In genomic region chr3:144578921-144579320, GRCm38 (mm10) we compare ENCODE assay signal across 29 mouse cellular contexts. TPM values are rescaled to one million over a fixed set of nuclear protein-coding genes. Genes with fewer than 3 reads are reported as not detected.
DNase-seq lines count a peak whose midpoint lies in the region; ATAC-seq and TF ChIP-seq lines count a peak whose summit lies in the region.
"Had no signal": no experiment of that assay in that cellular context is flagged by ENCODE, and none has a peak within 500 bp of the region (broad histone marks: within the 10 kb centered on the region; RNA-seq: fewer than 3 reads in every experiment).

No protein-coding gene starts in this region.

- no peak overlapping the region for H3K4me3 ChIP-seq in liver, adult 2 months (ENCODE audit: insufficient read depth, low read depth, low read length)
- no peak overlapping the region for H3K4me3 ChIP-seq in liver, postnatal 0 days (ENCODE audit: low read depth, low read length)
- no peak overlapping the region for H3K4me3 ChIP-seq in myocyte
- H3K4me3 ChIP-seq: embryonic facial prominence, embryonic 12.5 days; embryonic facial prominence, embryonic 15.5 days; erythroblast, embryonic 14.5 days; forebrain, embryonic 12.5 days; forebrain, embryonic 15.5 days; heart, adult 2 months; heart, embryonic 10.5 days; heart, embryonic 13.5 days had no signal

- H3K9me3 ChIP-seq in liver, postnatal 0 days (ENCODE audit: low read length): no peaks in the 10 kb centered on the region
- H3K9me3 ChIP-seq: embryonic facial prominence, embryonic 12.5 days; embryonic facial prominence, embryonic 15.5 days; forebrain, embryonic 12.5 days; forebrain, embryonic 15.5 days; G1E; heart, embryonic 10.5 days; heart, embryonic 13.5 days had no signal

- no peak for TF ChIP-seq POLR2A in liver, adult 2 months (IDR thresholded peaks at IDR 0.05; ENCODE audit: extremely low read depth, insufficient read depth, low read length)
- TF ChIP-seq POLR2A in myocyte (IDR thresholded peaks at IDR 0.05; ENCODE audit: insufficient read length, low read depth): no peak

- DNase-seq in liver, adult 2 months (ENCODE audit: extremely low read depth, low read depth, low spot score): no peak
- DNase-seq in liver, postnatal 0 days: no peak
- peak; percentile 79 for DNase-seq in NIH3T3 (ENCODE audit: low read depth)
- DNase-seq in embryo, embryonic 10 days (ENCODE audit: low spot score): no peak
- DNase-seq in lung, postnatal 10 days: no peak
- DNase-seq: adrenal gland, adult 8-10 months; adrenal gland, postnatal 25 days; cerebellum, adult 18-20 months; cerebellum, adult 9-10 months; cerebellum, postnatal 14 days; gastrocnemius, postnatal 36 days; heart, adult 2 months; heart, postnatal 14 days; heart, postnatal 4 days had no signal

- H3K4me2 ChIP-seq in liver, postnatal 0 days (ENCODE audit: low read depth, low read length): no peak overlapping the region
- H3K4me2 ChIP-seq in myocyte (ENCODE audit: low read depth): peak overlapping the region; percentile 31
- H3K4me2 ChIP-seq: embryonic facial prominence, embryonic 12.5 days; embryonic facial prominence, embryonic 15.5 days; forebrain, embryonic 12.5 days; forebrain, embryonic 15.5 days; heart, embryonic 13.5 days; hindbrain, embryonic 14.5 days had no signal

- H3K9ac ChIP-seq in liver, adult 2 months (ENCODE audit: low read depth, low read length): no peak overlapping the region
- H3K9ac ChIP-seq in liver, postnatal 0 days (replicated peaks): no peak overlapping the region
- H3K9ac ChIP-seq: embryonic facial prominence, embryonic 12.5 days; embryonic facial prominence, embryonic 15.5 days; forebrain, embryonic 12.5 days; forebrain, embryonic 15.5 days; heart, embryonic 13.5 days; hindbrain, embryonic 14.5 days had no signal

- no peak for TF ChIP-seq EP300 in liver, postnatal 0 days (IDR thresholded peaks at IDR 0.05; ENCODE audit: low read depth)

- TF ChIP-seq CTCF in liver, adult 2 months (IDR thresholded peaks at IDR 0.05; ENCODE audit: low read depth, low read length): no peak
- TF ChIP-seq CTCF in liver, postnatal 0 days (IDR thresholded peaks at IDR 0.05; ENCODE audit: low read depth): no peak

- no peak for ATAC-seq in liver, postnatal 0 days
- ATAC-seq: activated CD4-positive, CD25-positive, alpha-beta regulatory T cell, adult 4 months; forebrain, embryonic 15.5 days; hindbrain, postnatal 0 days; inflammation-experienced regulatory T-cells, adult 6 months; intestine, embryonic 16.5 days had no signal

- H3K36me3 ChIP-seq in liver, adult 2 months (ENCODE audit: control insufficient read depth, insufficient read depth, low read length): peaks cover 3% of the 10 kb centered on the region; the same call in 1 of the 2 replicates
- H3K36me3 ChIP-seq in liver, postnatal 0 days (replicated peaks; ENCODE audit: insufficient read depth, low read length): peaks cover 21% of the 10 kb centered on the region
- H3K36me3 ChIP-seq in myocyte (ENCODE audit: control insufficient read depth, insufficient read depth): peaks cover 37% of the 10 kb centered on the region

- peaks cover 27% of the 10 kb centered on the region for H3K4me1 ChIP-seq in liver, adult 2 months (ENCODE audit: control insufficient read depth, insufficient read depth, low read length)
- peaks cover 32% of the 10 kb centered on the region for H3K4me1 ChIP-seq in liver, postnatal 0 days (ENCODE audit: insufficient read depth)
- H3K4me1 ChIP-seq: embryonic facial prominence, embryonic 12.5 days had no signal

- H3K27me3 ChIP-seq in liver, adult 2 months (ENCODE audit: control insufficient read depth, insufficient read depth, low read length): no peaks in the 10 kb centered on the region
- no peaks in the 10 kb centered on the region for H3K27me3 ChIP-seq in liver, postnatal 0 days (ENCODE audit: insufficient read depth, low read length)
- no peaks in the 10 kb centered on the region for H3K27me3 ChIP-seq in myocyte (ENCODE audit: control insufficient read depth, insufficient read depth, insufficient read length)
- H3K27me3 ChIP-seq: CH12.LX; embryonic facial prominence, embryonic 12.5 days; embryonic facial prominence, embryonic 15.5 days; forebrain, embryonic 12.5 days; forebrain, embryonic 15.5 days; heart, embryonic 13.5 days had no signal

- WGBS in liver, adult 2 months: 92% methylated on average over 4 of the region's 4 CpGs
- WGBS in liver, postnatal 0 days (ENCODE audit: insufficient replicate concordance): 88% methylated on average over 4 of the region's 4 CpGs

- H3K27ac ChIP-seq in liver, adult 2 months (replicated peaks; ENCODE audit: insufficient read depth, low read depth, low read length): 0 out of 2 replicates have a peak overlapping the region, but pooled peaks have one; percentile 1
- H3K27ac ChIP-seq in liver, postnatal 0 days (ENCODE audit: low read depth): no peak overlapping the region
- H3K27ac ChIP-seq: embryonic facial prominence, embryonic 12.5 days; embryonic facial prominence, embryonic 15.5 days; forebrain, embryonic 12.5 days; forebrain, embryonic 15.5 days; heart, adult 2 months; heart, embryonic 10.5 days; heart, embryonic 13.5 days; hindbrain, embryonic 14.5 days; hindbrain, postnatal 0 days had no signal

- no peak overlapping the region for H3ac ChIP-seq in myocyte (ENCODE audit: control insufficient read depth, insufficient read length)

- H3K79me2 ChIP-seq in liver, adult 2 months (ENCODE audit: control insufficient read depth, insufficient read depth, low read length): peaks cover 22% of the 10 kb centered on the region; the same call in 1 of the 2 replicates
- H3K79me2 ChIP-seq in myocyte (ENCODE audit: control insufficient read depth, insufficient read depth): peaks cover 98% of the 10 kb centered on the region

TF ChIP-seq in myocyte, 11 proteins besides CTCF, POLR2A, EP300 and RAD21:
- TF ChIP-seq E2F4 (IDR thresholded peaks at IDR 0.05; ENCODE audit: insufficient read depth) (no peak), MYOD1 (IDR thresholded peaks at IDR 0.05; ENCODE audit: control insufficient read depth in 1 of 3, insufficient read length in 2 of 3, low read depth in 2 of 3) (no peak), POLR2AphosphoS2 (IDR thresholded peaks at IDR 0.05; ENCODE audit: insufficient read length, low read depth) (no peak), CEBPB (IDR thresholded peaks at IDR 0.05; ENCODE audit: insufficient read depth, poor library complexity, severe bottlenecking) (no peak), SRF (IDR thresholded peaks at IDR 0.05; ENCODE audit: control insufficient read depth, insufficient read length, low read depth) (no peak), TCF3 (IDR thresholded peaks at IDR 0.05; ENCODE audit: insufficient read length, low read depth) (no peak), MAX (IDR thresholded peaks at IDR 0.05; ENCODE audit: low read depth) (no peak), REST (IDR thresholded peaks at IDR 0.05; ENCODE audit: insufficient read depth, insufficient read length) (no peak), TCF12 (IDR thresholded peaks at IDR 0.05; ENCODE audit: insufficient read depth, poor library complexity, severe bottlenecking) (no peak)
TF ChIP-seq in myocyte: peak in this region for 0.

RNA-seq across cellular contexts. Expression of gene Selenof, which starts 8.8 kb away (rescaled TPM):
- total RNA-seq in liver, adult 2 months (2014; rRNA removed): 314 and 385 TPM in 2 replicates
- 176 and 235 TPM in 2 replicates for polyA plus RNA-seq in liver, adult 2 months (2012; rRNA removed)
- polyA plus RNA-seq in liver, postnatal 0 days (2015; fragmentation: Nextera tagmentation; extraction: Ambion mirVana): 271 and 284 TPM in 2 replicates
- polyA plus RNA-seq in myocyte (2012; fragmentation: generic; extraction: Trizol): 264 TPM

RNA-seq across cellular contexts. Expression of gene Hs2st1, which starts 8.9 kb away (rescaled TPM):
- 5.4 and 6.0 TPM in 2 replicates for total RNA-seq in liver, adult 2 months (2014; rRNA removed)
- 1.9 and 2.0 TPM in 2 replicates for polyA plus RNA-seq in liver, adult 2 months (2012; rRNA removed)
- 1.5 and 1.9 TPM in 2 replicates for polyA plus RNA-seq in liver, postnatal 0 days (2015; fragmentation: Nextera tagmentation; extraction: Ambion mirVana)
- polyA plus RNA-seq in myocyte (2012; fragmentation: generic; extraction: Trizol): 16.2 TPM
